Mouse (Mus musculus) bone marrow, adult 2 months (tissue): ENCODE data around the gene Grin2b.

Experiments
- CTCF ChIP-seq: fragments of 200-500 bp; IDR thresholded peaks from 2 replicates; pipeline ENCODE4 v1.5.1; 2011; ENCODE audit warnings: low read length, control low read depth; ENCODE audit not compliant: control insufficient read depth, insufficient read depth
- POLR2A ChIP-seq: fragments of 200-500 bp; IDR thresholded peaks from 2 replicates; pipeline ENCODE4 v1.6.1; 2011; ENCODE audit warnings: low read depth, mild to moderate bottlenecking, control low read depth, low read length, borderline replicate concordance; ENCODE audit not compliant: control insufficient read depth

GRCm38 (mm10) chr6:135828976-135829375, 344.3 kb downstream of the Grin2b start:
- TF ChIP-seq CTCF: no peak
- TF ChIP-seq POLR2A: no peak
